Mouse (Mus musculus) granulocyte monocyte progenitor cell, adult 5-6 weeks (primary cell): ENCODE data around the gene Gipc1. TPM values are rescaled to one million over a fixed set of nuclear protein-coding genes. Genes with fewer than 3 reads are reported as not detected.

Experiments
- ATAC-seq: replicated peaks from 2 replicates; pipeline ENCODE4 v1.8.0; 2016; ENCODE audit warnings: mild to moderate bottlenecking, moderate TSS enrichment, inconsistent platforms; ENCODE audit not compliant: poor library complexity, severe bottlenecking
- total RNA-seq, 2 experiments: library from RNA; stranded (forward) in 1 of 2; stranded (reverse) in 1 of 2; fragments of 200-712, 200-1000 nt in 1 of 2; fragments of >200 nt in 1 of 2; fragmentation: Nextera tagmentation in 1 of 2; gene quantifications; 2 replicates each; pipeline ENCODE4 v1.2.3; 2014 to 2017

The Gipc1 gene
- total RNA-seq, 2 experiments from 2014 or later, result 19.3 to 35.0 TPM

DNA sequence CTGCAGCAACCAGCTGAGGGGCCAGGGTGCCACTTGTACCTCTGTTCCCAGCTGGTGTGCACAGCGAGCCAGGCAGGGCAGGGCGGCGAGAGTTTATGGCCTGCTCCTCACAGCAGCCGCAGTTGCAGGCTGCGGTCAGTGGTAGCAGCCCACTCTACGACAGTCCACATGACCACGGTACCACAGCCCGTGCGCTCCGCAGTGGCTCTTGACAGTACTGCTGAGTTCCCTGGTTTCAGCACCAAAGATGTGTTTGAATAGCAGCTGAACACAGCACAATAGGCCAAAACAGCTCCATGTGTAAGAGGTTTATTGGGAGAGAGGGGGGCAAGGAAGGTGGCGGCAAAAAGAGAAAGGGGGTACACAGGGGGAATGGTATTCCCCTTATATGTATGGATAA, 5.0 kb upstream of the Gipc1 start:
- ATAC-seq, result no peak

DNA sequence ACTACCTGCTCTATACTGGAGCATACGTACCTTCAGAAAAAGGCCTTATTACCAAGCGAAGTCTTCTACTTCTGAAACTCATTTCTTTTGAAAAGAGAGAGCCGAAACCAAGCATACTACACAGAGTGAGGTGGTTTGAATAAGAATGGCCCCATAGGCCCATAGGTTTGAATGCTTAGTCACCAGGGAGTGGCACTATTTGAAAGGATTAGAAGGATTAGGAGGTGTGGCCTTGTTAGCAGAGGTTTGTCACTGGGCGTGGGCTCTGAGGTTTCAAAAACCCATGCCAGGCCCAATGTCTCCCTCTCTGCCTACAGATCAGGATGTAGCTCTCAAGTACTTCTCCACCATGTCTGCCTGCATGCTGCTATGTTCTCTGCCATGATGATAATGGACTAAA, 4.4 kb upstream of the Gipc1 start:
- no peak for ATAC-seq

DNA sequence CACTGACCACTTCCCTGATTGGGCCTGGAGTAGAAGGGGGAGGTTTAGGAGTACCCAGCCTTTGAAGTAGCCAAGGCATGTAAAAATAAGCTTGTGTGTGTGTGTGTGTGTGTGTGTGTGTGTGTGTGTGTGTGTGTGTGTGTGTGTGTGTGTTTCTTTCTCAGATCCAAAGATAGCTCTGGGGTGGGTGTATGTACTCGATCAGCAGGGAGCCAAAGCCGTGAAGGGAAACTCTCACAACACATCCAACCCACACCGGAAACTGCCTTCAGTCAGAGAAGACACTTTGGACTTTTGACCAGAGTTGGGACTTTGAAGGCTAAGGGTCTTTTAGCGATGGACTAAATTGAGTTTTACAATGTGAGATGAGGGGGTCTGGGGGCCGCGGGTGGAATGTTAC, 2.8 kb upstream of the Gipc1 start:
- ATAC-seq, result no peak

DNA sequence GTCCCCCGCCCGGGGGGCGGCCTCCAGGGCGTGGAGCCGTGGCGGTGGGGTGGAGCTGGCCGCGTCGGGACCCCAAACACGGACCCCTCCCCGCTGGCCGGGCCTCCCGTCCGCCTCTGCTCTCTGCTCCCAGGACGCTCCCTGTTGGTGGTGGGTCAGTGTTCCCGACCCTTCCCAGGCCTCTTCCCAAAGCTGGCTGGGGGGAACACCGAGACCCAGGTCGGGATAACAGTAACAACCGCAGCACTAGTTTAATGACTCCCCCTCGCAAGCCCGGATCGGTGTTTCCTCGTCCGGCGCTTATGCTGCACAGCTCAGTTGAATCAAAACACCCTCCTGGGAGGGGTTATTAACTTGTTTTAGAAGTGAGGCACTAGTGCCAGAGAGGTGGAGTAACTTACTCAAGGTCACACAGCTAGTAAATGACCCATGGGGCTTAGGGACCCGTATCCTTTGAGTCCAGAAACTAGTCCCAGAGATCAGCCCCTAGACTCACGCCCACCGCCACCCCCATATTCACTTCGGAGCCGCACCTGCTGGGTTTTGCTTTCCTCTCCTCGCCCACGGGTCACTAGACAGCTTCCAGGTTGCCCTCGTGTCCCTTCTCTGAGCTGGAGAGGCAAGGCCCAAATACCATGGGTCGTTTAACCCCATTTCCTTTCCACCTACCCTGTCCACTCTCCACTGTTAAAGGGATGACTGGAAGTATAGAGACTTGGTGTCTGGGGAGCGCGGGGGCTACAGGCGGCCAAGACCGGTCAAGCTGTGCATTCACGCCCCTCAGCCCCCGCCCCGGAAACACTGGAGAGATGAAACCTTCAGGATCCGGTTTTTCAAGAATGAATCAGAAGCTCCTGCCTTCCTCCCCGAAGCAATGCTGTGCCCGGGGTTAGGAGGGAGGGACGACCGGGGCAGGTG, 526 bp downstream of the Gipc1 start:
- ATAC-seq, result peak; percentile 21

DNA sequence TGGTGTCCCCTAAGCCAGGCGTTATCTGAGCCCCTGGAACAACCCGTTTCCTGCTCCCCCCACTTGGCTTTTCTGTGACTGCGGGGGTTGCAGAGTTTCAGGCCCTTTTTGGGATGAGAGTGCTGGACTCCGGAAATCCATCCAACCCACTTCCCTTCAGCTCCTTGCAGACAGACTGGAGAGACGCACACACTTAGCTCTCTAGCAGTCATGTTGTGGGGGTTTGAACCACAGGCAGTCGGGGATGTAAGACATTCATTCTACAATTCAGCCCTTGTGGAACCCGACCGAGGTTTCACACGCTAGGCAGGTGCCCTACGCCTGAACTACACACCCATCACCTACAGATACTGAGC, 1.2 kb downstream of the Gipc1 start:
- ATAC-seq, result no peak

DNA sequence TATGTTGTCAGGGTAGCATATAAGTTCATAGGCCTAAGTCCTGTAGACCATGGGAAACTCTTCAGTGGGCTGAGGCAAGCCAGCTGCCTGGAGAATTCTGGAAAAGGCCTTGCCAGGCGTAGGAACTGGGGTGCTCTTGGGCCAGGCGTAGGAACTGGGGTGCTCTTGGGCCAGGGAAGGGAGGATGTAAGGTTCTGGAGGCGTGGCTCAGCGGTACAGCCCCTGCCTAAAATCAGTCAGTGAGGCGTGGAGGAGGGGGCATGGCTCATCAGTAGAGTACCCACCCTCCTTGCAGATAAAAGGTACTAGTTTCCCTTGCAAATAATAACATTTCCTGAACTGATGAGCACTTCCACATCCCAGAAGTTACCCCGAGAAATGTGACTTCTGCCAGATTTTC, 2.2 kb downstream of the Gipc1 start:
- no peak for ATAC-seq

DNA sequence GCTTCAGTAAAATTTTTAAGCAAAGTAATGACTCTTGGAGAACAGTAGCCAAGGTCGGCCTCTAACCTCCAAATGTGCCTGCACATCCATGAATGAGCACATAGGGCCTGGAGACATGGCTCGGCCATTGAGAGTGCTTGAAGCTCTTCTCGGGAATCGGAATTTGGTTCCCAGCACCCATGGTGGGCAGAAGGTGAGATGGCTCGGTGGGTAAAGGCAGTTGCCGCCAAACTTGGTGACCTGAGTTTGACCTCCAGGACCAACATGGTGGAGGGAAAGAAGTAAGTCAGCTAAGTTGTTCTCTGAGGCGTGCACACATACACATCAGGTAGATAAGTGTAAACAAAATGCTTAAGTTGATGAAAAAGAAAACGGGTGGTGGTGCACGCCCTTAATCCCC, 3.6 kb downstream of the Gipc1 start:
- ATAC-seq, result no peak

DNA sequence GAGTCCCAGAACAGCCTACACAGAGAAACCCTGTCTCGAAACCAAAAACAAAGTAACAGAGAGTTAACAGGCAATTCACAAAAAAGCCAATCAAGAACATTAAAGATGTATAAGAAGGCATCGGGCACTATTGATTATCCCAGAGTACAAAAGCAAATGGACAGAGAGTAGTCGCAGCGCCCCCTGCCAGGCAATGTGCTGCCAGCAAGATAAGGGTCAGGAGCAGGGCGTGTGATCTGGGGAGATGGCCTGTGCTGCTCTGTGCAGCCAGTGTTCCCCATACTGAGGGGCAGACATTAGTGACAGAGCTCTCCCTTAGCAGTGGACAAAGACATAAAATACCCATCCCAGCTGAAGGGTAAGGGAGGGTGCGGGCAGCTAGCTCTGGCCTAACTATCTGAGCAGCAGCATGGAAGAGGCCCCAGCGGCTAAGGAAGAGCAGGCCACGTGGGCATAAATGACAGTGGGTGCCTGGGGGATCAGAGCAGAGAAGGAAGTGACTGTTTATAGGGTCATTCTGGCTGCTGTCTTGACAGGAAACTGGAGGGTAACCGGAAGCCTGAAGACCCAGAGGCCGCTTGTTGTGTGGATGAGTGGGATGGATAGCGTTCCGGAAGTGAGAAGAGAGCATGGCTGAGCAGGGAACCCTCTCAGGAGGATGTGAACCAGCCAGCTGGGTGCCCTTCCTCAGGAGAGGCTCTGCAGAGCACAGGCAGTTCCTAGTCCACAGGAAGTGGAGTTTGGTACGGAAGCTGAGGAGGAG, 4.2 kb downstream of the Gipc1 start:
- 0 out of 2 replicates have a peak, but pooled peaks have one; percentile 8 for ATAC-seq

DNA sequence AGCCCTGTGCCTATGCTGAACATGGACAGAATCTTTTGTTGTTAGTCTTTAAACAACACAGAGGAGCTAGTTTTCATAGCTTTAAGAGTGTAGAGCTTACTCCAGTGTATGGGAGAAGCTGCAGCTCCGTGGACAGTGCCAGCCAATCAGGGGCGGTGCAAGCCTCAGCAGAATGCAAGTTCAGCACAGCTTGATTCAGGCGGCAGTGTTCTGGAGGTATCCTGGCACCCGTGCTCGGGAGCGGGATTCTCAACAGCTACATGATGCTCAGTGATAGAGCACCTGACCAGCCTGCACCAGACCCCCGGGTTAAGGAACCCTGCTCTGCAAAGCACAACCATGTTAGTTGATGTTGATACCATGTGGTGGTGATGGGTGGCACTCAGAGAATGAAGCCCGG, 8.1 kb downstream of the Gipc1 start:
- ATAC-seq, result no peak

DNA sequence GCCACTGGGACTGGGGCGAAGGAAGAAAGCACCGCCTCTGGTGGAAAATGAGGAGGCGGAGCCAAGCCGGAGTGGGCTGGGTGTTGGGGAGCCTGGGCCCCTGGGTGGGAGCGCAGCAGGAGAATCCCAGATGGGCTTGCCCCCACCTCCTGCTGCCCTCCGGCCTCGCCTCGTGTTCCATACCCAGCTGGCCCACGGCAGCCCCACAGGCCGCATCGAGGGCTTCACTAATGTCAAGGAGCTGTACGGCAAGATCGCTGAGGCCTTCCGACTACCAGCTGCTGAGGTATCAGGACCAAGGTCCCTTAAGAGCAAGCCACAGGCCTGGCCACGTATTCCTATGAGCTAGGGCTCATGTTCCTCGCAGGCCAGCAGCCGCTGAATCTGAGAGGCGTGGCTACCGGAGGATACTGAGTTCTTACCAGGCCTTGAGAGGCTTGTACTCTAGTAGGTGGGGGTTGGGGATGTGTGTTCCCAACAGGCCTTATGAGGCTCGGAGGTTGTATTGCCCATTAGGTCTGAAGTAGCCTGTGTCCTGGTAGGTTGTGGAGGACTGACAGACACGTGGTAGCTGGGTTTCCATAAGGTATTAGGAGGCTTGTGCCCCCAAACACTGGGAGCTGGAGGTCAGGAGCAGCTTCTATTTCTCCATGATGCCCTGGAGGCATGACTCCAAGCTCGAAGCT, 8.7 kb downstream of the Gipc1 start:
- no peak for ATAC-seq

DNA sequence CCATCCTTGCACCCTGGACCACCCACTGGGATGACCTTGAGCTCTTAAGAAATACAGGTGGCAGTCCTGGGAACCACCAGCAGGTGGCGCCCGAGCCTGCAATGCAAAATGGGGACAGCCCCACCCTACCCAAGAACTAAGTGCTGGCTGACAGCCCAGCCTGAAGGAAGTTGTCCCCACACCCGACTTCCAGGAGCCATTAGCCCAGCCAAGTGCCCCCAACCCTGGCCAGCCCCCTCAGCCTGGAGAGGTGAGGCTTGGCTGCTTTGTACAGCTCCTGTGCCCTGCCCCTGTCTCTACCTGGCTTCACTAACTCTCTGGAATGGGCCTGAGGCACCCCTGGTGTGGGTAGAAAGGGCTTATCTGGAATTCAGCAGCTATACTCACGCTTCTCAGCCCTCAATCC, 9.9 kb downstream of the Gipc1 start:
- ATAC-seq, result peak; percentile 76

DNA sequence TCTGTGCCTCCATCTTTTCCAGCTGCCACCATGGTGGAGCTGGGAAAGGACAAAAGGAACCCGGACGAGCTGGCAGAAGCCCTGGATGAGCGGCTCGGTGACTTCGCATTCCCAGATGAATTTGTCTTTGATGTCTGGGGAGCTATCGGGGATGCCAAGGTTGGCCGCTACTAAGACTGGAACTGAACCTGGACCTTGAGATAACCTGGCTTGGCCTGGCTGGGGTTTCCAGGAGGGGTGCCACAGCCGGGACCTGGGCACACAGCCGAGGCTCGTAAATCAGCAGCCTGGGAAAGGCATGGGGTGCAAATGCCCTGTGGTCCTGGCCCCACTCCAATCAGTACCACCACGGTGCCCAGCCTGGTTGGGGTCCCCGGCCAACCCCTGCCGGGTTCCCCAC, 11.6 kb downstream of the Gipc1 start:
- no peak for ATAC-seq

DNA sequence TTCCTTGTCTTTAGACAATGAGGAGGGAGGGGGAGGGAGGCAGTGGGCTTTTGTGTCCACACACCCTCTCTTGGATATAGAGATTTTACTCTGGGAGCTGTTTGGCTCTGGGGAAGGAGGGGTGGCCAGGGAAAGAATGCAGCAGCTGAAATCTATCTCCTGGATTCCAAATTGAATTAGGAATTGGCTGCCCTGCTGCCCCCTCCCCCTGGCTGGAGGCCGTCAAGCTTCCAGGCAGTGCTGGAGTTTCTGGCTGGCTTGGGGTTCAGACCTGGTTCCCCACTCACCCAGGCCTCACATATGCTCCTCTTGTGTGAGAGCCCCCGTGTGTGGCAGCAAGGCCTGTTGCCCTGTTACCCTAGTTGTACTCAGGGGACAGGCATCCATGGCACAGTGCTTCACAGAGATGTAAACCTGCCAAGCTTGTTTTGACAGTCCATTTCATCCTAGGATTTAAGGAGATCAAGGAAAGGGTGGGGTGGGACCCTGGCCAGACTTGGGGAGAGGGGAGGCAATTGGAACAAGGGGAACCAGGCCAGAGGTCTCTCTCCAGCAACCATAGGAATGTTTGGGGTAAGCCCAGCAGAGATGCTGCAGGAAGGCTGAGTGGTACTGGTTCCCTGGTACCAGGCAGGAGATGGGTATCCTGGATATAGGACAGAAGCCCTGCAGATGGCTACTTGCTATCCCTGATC, 12.6 kb downstream of the Gipc1 start:
- ATAC-seq, result no peak

DNA sequence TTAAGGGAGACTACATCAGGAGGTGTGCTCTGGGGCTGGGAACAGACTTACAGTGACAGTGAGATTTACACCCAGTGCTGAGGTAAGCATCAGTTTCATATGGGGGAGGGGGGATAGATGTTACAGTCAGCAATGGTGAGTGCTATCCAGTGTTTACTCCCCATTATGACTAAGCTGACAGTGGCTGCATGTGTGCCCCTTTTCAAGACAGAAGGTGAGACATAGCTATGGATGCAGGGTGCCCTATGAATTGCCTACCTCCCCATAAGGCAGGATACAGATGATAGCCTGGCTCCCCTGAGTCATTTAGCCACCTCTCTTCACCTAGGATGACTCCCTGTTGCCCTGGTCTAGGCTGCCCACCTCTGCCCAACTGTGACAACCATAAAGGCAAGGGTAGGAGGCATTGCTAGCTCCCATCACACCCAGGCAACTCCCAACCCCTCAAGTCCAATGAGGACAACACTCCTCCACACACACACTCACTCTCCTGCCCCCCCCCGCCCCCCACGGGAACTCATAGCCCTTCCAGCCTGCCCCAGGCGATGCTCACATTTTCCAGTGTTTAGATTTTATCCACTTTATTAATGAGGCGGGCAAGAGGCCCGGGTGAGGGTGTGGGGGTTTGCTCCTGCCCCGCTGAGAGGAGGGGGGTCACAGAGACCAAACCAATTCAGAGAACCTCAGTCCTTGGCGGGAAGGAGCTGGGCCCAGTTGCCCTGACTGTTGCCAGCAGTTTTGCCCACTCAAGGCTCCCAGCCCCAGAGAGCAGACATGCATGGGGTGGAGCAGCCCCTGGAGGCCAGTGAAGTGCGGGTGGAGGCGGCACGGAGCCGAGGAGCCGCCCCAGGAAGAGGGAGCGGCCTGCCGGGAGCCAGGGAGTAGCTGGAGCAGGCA, 13.7 kb downstream of the Gipc1 start, which contains the start of gene Ptger1:
Gene Ptger1 (plus strand): TSS at position 710 of the 897 bp plus-strand sequence.
- ATAC-seq, result no peak

DNA sequence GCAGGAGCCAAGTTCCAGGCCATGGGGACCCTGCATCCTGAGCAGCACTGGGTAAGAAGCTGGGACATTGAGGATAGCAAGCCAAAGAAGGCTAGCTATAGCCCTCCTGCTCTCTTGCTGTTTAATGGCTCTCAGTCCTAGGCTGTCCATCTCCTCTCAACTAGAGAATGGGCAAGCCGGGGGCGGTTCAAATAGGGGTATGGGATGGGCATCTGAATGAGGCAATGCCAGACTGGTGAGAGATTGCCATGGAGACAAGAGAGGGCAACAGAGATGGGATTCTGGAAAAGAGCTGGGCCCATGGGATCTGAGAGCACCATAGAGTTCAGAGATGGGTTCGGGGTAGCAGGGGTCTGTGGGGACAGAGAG, 14.4 kb downstream of the Gipc1 start:
- no peak for ATAC-seq

DNA sequence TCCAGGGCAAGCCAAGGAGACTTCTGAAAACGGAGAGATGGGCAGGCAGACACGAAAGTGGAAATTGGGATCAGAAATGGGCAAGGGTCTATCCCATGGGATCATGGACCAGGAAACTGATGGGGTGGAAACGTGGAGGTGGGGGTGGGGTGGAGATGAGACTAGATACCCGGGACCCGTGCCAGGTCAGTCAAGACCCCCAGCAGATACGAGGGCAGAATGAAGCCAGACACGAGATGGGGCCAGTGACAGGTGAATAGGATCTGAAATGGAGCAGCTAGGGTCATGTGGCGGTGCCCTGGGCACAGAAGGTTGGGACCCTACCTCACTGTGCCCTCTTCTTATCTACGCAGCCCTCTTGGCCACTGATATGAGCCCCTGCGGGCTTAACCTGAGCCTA, 15.0 kb downstream of the Gipc1 start:
- no peak for ATAC-seq

DNA sequence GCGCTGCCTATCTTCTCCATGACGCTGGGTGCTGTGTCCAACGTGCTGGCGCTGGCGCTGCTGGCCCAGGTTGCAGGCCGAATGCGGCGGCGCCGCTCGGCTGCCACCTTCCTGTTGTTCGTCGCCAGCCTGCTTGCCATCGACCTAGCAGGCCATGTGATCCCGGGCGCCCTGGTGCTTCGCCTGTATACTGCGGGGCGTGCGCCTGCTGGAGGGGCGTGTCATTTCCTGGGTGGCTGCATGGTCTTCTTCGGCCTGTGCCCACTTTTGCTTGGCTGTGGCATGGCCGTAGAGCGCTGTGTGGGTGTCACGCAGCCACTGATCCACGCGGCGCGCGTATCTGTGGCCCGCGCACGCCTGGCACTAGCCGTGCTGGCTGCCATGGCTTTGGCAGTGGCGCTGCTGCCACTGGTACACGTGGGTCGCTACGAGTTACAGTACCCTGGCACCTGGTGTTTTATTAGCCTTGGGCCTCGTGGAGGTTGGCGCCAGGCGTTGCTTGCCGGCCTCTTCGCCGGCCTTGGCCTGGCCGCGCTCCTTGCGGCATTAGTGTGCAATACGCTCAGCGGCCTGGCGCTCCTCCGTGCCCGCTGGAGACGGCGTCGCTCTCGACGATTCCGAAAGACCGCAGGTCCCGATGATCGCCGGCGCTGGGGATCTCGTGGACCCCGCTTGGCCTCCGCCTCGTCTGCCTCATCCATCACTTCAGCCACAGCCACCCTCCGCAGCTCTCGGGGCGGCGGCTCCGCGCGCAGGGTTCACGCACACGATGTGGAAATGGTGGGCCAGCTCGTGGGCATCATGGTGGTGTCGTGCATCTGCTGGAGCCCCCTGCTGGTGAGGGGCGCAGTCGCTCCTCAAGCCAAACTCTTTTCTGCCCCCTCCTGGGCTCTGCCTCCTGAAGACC, 15.8 kb downstream of the Gipc1 start:
- peak; percentile 62 for ATAC-seq

DNA sequence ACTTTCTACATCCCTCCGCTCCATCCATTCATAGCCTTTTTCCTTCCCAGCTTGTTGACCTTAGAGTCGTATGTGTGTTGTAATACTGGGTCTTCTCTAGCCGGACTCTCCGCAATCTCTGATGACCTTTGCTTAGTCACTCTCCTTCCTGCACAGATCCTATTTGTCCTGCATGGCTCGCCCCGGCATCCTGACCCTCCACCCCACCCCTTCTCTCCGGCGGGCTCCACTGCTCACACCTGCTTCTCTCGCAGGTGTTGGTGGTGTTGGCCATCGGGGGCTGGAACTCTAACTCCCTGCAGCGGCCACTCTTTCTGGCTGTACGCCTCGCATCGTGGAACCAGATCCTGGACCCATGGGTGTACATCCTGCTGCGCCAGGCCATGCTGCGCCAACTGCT, 16.5 kb downstream of the Gipc1 start:
- ATAC-seq, result no peak
